Mouse (Mus musculus) liver, adult 2 months (tissue): ENCODE measurements around the gene Clptm1.

ENCODE experiments used
- CTCF ChIP-seq: fragments of 200-500 bp; IDR thresholded peaks from 2 replicates; pipeline ENCODE4 v1.5.1; 2011; ENCODE audit warnings: low read depth, low read length, control low read depth
- POLR2A ChIP-seq: fragments of 200-500 bp; IDR thresholded peaks from 2 replicates; pipeline ENCODE4 v1.6.1; 2011; ENCODE audit warnings: low read length, control low read depth; ENCODE audit not compliant: insufficient read depth; ENCODE audit errors: extremely low read depth

DNA sequence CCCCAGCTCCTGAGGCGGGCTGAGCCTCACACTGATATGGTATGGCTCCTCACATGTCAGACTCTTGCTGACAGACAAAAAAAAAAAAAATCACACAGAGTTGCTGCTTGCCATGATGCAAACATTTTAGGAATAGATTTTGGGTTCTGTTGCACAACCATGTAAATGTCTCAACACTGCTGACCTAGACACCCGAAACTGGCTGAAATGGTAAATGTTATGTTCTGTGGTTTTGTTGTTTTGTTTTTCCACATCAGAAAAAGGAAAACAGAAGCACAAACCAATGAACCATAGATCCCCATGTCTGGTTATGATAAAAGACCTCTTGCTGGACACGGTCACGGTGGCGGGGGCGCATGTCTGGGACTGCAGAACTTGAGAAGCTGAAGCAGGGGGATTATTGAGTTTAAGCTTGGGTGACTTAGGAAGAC lies 19.0 kb upstream of the Clptm1 start:
- TF ChIP-seq CTCF = no peak
- no peak for TF ChIP-seq POLR2A
